Mouse (Mus musculus) G1E (cell line): ENCODE results near the gene Pim1.

Experiments used
- CTCF ChIP-seq: IDR thresholded peaks from 2 replicates; pipeline ENCODE4 v1.5.1; 2012; ENCODE audit warnings: low read depth, low read length, inconsistent platforms, mixed read lengths
- GATA1 ChIP-seq: IDR thresholded peaks from 2 replicates; pipeline ENCODE4 v1.6.1; 2012; ENCODE audit warnings: borderline replicate concordance, low read length, inconsistent platforms, mixed read lengths
- TAL1 ChIP-seq: conservative IDR thresholded peaks from 2 replicates; pipeline ENCODE4 v1.6.1; 2012; ENCODE audit warnings: low read depth, low read length, inconsistent platforms, mixed read lengths

GRCm38 (mm10) chr17:29491591-29492268 lies 1.2 kb downstream of the Pim1 start:
- TF ChIP-seq GATA1 (no peak), CTCF (no peak), TAL1 (no peak)
